Mouse (Mus musculus) erythroblast, embryonic 14.5 days (primary cell): ENCODE results near the gene Hpf1.
A peak's percentile ranks its signal among the peaks of the same experiment; 100 is the strongest.

Source experiments
- GATA1 ChIP-seq: IDR thresholded peaks from 2 replicates; pipeline ENCODE4 v1.6.1; 2012; ENCODE audit warnings: low read length, inconsistent platforms, mixed read lengths
- TAL1 ChIP-seq: IDR thresholded peaks from 3 replicates; pipeline ENCODE4 v1.6.1; 2012; ENCODE audit warnings: low read length, inconsistent platforms, mixed read lengths

- TF ChIP-seq GATA1 (peak; percentile 7; the same call in 1 of the 2 replicates), TAL1 (no peak)
These were observed 62.6 kb downstream of the Hpf1 start for GRCm38 (mm10) chr8:60952803-60953202.
